Mouse (Mus musculus) ES-Bruce4 (cell line): ENCODE measurements at regions not wholly inside any gene's neighbourhood (a gene's known extent, or its start where the extent isn't known, plus 50 kb on each side); places are given as distances from the start of the nearest gene placed in this dataset.

Experiments used
- H3K27ac ChIP-seq: 2 replicates; pipeline ENCODE4 v1.5.1; 2012; ENCODE audit warnings: low read length, inconsistent platforms; ENCODE audit not compliant: insufficient read depth
- H3K27me3 ChIP-seq: 2 replicates; pipeline ENCODE4 v1.6.1; 2012; ENCODE audit warnings: mild to moderate bottlenecking, low read length, inconsistent platforms; ENCODE audit not compliant: control insufficient read depth, poor library complexity, insufficient read depth, severe bottlenecking
- H3K36me3 ChIP-seq: 2 replicates; pipeline ENCODE4 v1.6.1; 2012; ENCODE audit warnings: inconsistent platforms, mild to moderate bottlenecking, low read length, moderate library complexity; ENCODE audit not compliant: control insufficient read depth, poor library complexity, insufficient read depth, severe bottlenecking
- H3K4me1 ChIP-seq: one replicate; pipeline ENCODE4 v1.8.1; 2011; ENCODE audit warnings: low read length; ENCODE audit not compliant: control insufficient read depth, insufficient read depth
- H3K4me3 ChIP-seq: 2 replicates; pipeline ENCODE4 v1.5.1; 2011; ENCODE audit warnings: low read depth, mild to moderate bottlenecking, low read length
- H3K9ac ChIP-seq: 2 replicates; pipeline ENCODE4 v1.6.1; 2012; ENCODE audit warnings: low read depth, mild to moderate bottlenecking, inconsistent platforms; ENCODE audit not compliant: poor library complexity, severe bottlenecking
- H3K9me3 ChIP-seq: replicated peaks from 2 replicates; pipeline ENCODE4 v1.6.1; 2012; ENCODE audit warnings: mild to moderate bottlenecking, low read length, inconsistent platforms; ENCODE audit not compliant: control insufficient read depth, poor library complexity, insufficient read depth, severe bottlenecking
- CTCF ChIP-seq: IDR thresholded peaks from one replicate; pipeline ENCODE4 v1.8.1; 2011; ENCODE audit warnings: low read depth, low read length
- EP300 ChIP-seq: IDR thresholded peaks from 2 replicates; pipeline ENCODE4 v1.6.1; 2011; ENCODE audit warnings: low read depth, low read length; ENCODE audit not compliant: insufficient read depth
- POLR2A ChIP-seq: IDR thresholded peaks from one replicate; pipeline ENCODE4 v1.8.1; 2011; ENCODE audit warnings: low read length; ENCODE audit not compliant: insufficient read depth

DNA sequence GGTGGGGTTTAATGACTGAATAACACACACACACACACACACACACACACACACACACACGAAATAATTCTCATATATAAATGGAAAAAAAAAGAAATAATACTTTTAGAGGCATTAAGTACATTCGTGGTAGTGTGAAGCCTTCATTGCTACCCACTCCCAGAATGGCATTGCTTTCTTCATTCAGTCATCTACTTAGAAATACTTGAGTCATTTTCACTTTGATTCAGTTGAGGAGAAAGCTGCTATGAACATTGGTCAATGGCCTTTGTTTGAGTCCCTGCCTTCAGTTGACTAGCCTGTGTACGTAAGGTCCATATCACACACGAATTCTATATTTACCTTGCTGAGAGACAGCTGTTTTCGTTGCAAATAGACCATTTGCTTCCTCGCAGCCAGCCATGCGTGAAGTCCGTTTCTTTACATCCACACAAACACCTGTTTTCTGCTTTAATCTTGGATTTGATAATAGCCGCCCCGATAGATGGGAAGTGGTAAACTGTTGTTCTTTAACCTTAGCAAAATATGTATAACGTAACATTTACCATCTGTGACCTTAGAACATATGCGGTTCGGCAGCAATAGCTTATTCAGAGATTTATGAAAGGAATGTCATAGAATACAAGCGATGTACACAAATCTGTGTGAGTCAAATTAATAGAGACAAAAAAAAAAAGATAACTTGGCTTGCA is 72.3 kb upstream of the Cpm start:
- Histone ChIP-seq H3K27me3 (no peaks in the 10 kb centered on the region), H3K4me1 (no peaks in the 10 kb centered on the region), H3K9me3 (no peaks in the 10 kb centered on the region), H3K36me3 (no peaks in the 10 kb centered on the region), H3K9ac (no peak overlapping the region), H3K27ac (no peak overlapping the region), H3K4me3 (no peak overlapping the region)
- TF ChIP-seq POLR2A (no peak), CTCF (no peak), EP300 (no peak)

DNA sequence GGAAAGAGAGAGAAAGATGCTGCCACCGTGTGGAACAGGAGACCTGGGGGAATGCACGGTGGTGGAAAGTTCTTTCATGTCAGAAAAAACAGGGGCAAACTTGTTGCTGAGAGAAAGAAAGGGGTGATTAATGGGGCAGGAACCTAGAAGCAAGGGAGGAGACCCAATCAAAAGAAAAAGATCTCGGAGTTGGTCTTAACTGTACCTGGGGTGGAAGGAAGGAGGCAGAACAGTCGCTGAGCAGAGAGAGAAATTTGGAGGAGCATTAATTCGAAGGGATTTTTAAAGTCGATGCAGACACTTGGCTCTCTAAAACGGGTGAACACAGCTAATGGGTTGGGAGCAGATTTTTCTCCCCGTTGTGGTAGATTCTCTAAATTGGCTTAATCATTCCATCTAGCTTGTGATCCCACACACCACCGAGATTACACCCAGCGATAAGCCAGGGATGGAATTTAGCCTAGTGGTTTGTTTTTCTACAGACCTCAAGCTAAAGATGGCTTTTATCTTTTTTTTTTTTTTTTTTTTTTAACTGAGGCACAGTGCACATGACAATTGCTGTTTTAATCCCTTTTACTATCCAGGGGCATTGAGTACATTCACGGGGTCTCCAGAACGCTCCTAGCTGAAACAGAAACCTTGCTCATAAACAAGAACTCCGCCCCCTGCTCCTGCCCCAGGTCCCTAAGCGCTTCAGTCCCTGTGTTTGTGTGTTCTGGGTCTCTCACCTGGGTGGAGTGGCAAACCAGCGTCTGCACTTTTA is 73.1 kb upstream of the Cpm start:
- Histone ChIP-seq H3K36me3 (no peaks in the 10 kb centered on the region), H3K27me3 (no peaks in the 10 kb centered on the region), H3K27ac (no peak overlapping the region), H3K4me1 (no peaks in the 10 kb centered on the region), H3K9ac (no peak overlapping the region), H3K4me3 (no peak overlapping the region), H3K9me3 (no peaks in the 10 kb centered on the region)
- TF ChIP-seq EP300 (no peak), POLR2A (no peak), CTCF (no peak)

DNA sequence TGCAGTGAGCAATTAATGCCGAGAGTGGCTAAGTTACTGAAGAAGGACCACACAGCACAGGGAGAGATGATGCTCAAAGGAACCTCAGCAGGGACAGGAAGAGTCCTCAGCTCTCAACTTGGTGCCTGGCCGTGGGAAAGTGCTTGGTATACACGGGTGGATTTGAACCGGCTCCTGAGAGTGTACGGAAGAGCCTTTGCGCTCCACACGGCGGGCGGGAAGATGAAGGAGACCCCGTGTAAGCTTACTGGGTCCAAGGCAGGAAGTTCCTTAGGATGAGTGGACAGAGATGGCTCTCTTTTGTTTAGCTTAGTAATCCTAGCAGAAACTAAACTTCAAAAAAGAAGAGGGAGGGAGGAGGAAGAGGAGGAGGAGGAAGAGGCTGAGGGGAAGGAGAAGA is 73.8 kb upstream of the Cpm start:
- H3K9me3 ChIP-seq, result no peaks in the 10 kb centered on the region
- no peaks in the 10 kb centered on the region for H3K27me3 ChIP-seq
- no peak overlapping the region for H3K4me3 ChIP-seq
- no peaks in the 10 kb centered on the region for H3K4me1 ChIP-seq
- TF ChIP-seq CTCF (no peak), POLR2A (no peak), EP300 (no peak)
- no peak overlapping the region for H3K9ac ChIP-seq
- H3K27ac ChIP-seq, result no peak overlapping the region
- H3K36me3 ChIP-seq, result no peaks in the 10 kb centered on the region

DNA sequence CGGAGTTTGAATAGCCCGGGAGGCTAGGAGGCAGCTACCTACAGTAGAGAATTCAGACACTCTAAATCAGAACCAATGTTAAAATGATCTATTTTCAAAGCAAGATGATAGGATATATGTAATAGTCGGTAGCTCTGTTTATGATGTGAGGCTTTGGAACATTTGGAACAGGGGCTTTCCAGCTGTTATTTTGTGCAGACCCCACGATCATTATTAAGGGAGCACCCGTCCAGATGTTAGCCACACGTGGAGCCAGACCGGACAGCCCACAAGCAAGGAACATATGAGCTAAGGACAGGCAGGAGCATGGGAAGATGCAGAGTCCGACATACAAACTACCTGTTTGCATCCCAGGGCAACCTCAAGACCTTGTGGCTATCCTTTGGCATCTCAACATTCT is 74.3 kb upstream of the Cpm start:
- TF ChIP-seq CTCF (no peak), POLR2A (no peak), EP300 (no peak)
- Histone ChIP-seq H3K4me3 (no peak overlapping the region), H3K27me3 (no peaks in the 10 kb centered on the region), H3K4me1 (no peaks in the 10 kb centered on the region), H3K36me3 (no peaks in the 10 kb centered on the region), H3K27ac (no peak overlapping the region), H3K9me3 (no peaks in the 10 kb centered on the region), H3K9ac (no peak overlapping the region)

DNA sequence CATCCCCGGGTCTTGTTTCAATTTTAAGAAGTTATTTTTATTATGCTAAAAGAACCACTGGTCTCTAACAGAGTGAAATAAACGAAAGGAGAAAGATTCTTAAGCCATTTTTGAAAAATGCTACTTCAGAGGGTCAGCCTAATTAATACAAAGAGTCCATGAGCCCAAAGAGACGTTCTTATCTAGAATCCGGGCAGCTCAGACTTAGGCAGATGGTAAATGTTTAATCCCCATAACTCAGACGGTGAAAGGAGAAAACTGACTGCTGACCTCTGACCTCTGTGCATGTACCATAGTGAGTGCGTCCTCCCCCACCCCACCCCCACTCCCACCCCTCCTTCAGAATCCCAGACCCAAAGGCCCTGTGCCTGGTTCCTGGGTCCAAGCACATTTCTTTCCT is 74.8 kb upstream of the Cpm start:
- TF ChIP-seq POLR2A, result no peak
- no peak for TF ChIP-seq CTCF
- Histone ChIP-seq H3K27ac (no peak overlapping the region), H3K27me3 (no peaks in the 10 kb centered on the region), H3K9ac (no peak overlapping the region), H3K9me3 (no peaks in the 10 kb centered on the region), H3K36me3 (no peaks in the 10 kb centered on the region), H3K4me3 (no peak overlapping the region), H3K4me1 (no peaks in the 10 kb centered on the region)
